Mouse (Mus musculus) naive thymus-derived CD4-positive, alpha-beta T cell, adult 2 months (primary cell): ENCODE data around the gene Clec2l.

Experiments used
- DNase-seq: peaks from one replicate; pipeline ENCODE4 v3.0.0-alpha.2; 2011; ENCODE audit warnings: low read depth

Clec2l gene

GRCm38 (mm10) chr6:38662714-38663615 is at the start of gene Clec2l:
TSS of gene Clec2l (plus strand) at chr6:38663069.
- no peak for DNase-seq

GRCm38 (mm10) chr6:38622406-38622805 is 40.5 kb upstream of the Clec2l start:
- DNase-seq: no peak

- no peak for DNase-seq
Measured at GRCm38 (mm10) chr6:38623457-38623856, 39.4 kb upstream of the Clec2l start.

- DNase-seq: no peak
Measured at GRCm38 (mm10) chr6:38624439-38624838, 38.4 kb upstream of the Clec2l start.

- DNase-seq: no peak
Measured at GRCm38 (mm10) chr6:38626086-38626485, 36.8 kb upstream of the Clec2l start.

- no peak for DNase-seq
Measured at GRCm38 (mm10) chr6:38627081-38627480, 35.8 kb upstream of the Clec2l start.

GRCm38 (mm10) chr6:38627486-38627885 is 35.4 kb upstream of the Clec2l start:
- DNase-seq: no peak

- DNase-seq: no peak
Measured at GRCm38 (mm10) chr6:38629556-38629955, 33.3 kb upstream of the Clec2l start.

GRCm38 (mm10) chr6:38632826-38633225 is 30.0 kb upstream of the Clec2l start:
- DNase-seq: no peak

GRCm38 (mm10) chr6:38634461-38634860 is 28.4 kb upstream of the Clec2l start:
- DNase-seq: no peak

GRCm38 (mm10) chr6:38635941-38636851 is 26.7 kb upstream of the Clec2l start:
- no peak for DNase-seq

GRCm38 (mm10) chr6:38636852-38637618 is 25.8 kb upstream of the Clec2l start, which contains the start of gene Klrg2:
TSS of gene Klrg2 (minus strand) at chr6:38637242.
- no peak for DNase-seq

- no peak for DNase-seq
Measured at GRCm38 (mm10) chr6:38640401-38640800, 22.5 kb upstream of the Clec2l start.

- DNase-seq: no peak
Measured at GRCm38 (mm10) chr6:38641228-38641627, 21.6 kb upstream of the Clec2l start.

- DNase-seq: no peak
Measured at GRCm38 (mm10) chr6:38641645-38642044, 21.2 kb upstream of the Clec2l start.

- no peak for DNase-seq
Measured at GRCm38 (mm10) chr6:38642593-38642992, 20.3 kb upstream of the Clec2l start.

GRCm38 (mm10) chr6:38643039-38643438 is 19.8 kb upstream of the Clec2l start:
- DNase-seq: no peak

- peak; percentile 23 for DNase-seq
Measured at GRCm38 (mm10) chr6:38649545-38649944, 13.3 kb upstream of the Clec2l start.

- DNase-seq: peak; percentile 71
Measured at GRCm38 (mm10) chr6:38650263-38650937, 12.5 kb upstream of the Clec2l start.

GRCm38 (mm10) chr6:38661626-38662025 is 1.2 kb upstream of the Clec2l start:
- DNase-seq: no peak

GRCm38 (mm10) chr6:38669580-38669979 is 6.7 kb downstream of the Clec2l start:
- peak; percentile 9 for DNase-seq
